Mouse (Mus musculus) embryonic facial prominence, embryonic 14.5 days (tissue): ENCODE results near the gene Ctnnd1. TPM values are rescaled to one million over a fixed set of nuclear protein-coding genes. Genes with fewer than 3 reads are reported as not detected.
A peak's percentile ranks its signal among the peaks of the same experiment; 100 is the strongest.

Source experiments
- ATAC-seq: fragments of 200-750 bp; cut with Nextera tagmentation; 2 replicates; pipeline ENCODE4 v1.8.0; 2017; ENCODE audit warnings: low read depth, moderate number of reproducible peaks, moderate TSS enrichment
- DNase-seq: peaks from one replicate; pipeline ENCODE4 v3.0.0-alpha.2; 2015; ENCODE audit warnings: low spot score
- H3K27ac ChIP-seq: fragments of 300-500 bp; sonication (generic); replicated peaks from 2 replicates; pipeline ENCODE4 v1.5.1; 2014; ENCODE audit warnings: low read depth, mild to moderate bottlenecking, low read length, moderate library complexity
- H3K27me3 ChIP-seq: fragments of 300-500 bp; sonication (generic); replicated peaks from 2 replicates; pipeline ENCODE4 v1.6.1; 2014; ENCODE audit warnings: low read length; ENCODE audit not compliant: control insufficient read depth, insufficient read depth
- H3K36me3 ChIP-seq: fragments of 300-500 bp; sonication (generic); 2 replicates; pipeline ENCODE4 v1.6.1; 2014; ENCODE audit warnings: low read length, mixed read lengths; ENCODE audit not compliant: control insufficient read depth, insufficient read depth
- H3K4me1 ChIP-seq: fragments of 300-500 bp; sonication (generic); 2 replicates; pipeline ENCODE4 v1.6.1; 2014; ENCODE audit warnings: antibody characterized with exemption, low read length; ENCODE audit not compliant: control insufficient read depth, insufficient read depth
- H3K4me2 ChIP-seq: fragments of 300-500 bp; sonication (generic); 2 replicates; pipeline ENCODE4 v1.6.1; 2014; ENCODE audit warnings: low read depth, mild to moderate bottlenecking, low read length, moderate library complexity, mixed read lengths
- H3K4me3 ChIP-seq: fragments of 300-500 bp; sonication (generic); 2 replicates; pipeline ENCODE4 v1.5.1; 2014; ENCODE audit warnings: low read depth, mild to moderate bottlenecking, low read length
- H3K9ac ChIP-seq: fragments of 300-500 bp; sonication (generic); 2 replicates; pipeline ENCODE4 v1.6.1; 2014; ENCODE audit warnings: low read depth, mild to moderate bottlenecking, low read length, moderate library complexity, mixed read lengths
- H3K9me3 ChIP-seq: fragments of 300-500 bp; sonication (generic); 2 replicates; pipeline ENCODE4 v1.6.1; 2016; ENCODE audit warnings: low read length; ENCODE audit not compliant: control insufficient read depth
- WGBS: fragments of 180-500 bp; shearing (Covaris S2); extraction: QIAGEN DNeasy Blood & Tissue Kit; methylation state at CpG from one replicate; pipeline ENCODE4 v1.1.7; 2014; 5-methylcytosine and 5-hydroxymethylcytosine counted together
- polyA plus RNA-seq: library from polyadenylated mRNA; unstranded; fragments of >200 nt; fragmentation: Nextera tagmentation; extraction: Ambion mirVana; gene quantifications from 2 replicates; pipeline ENCODE4 v1.2.1, GENCODE M21; 2014

Gene Ctnnd1
- polyA plus RNA-seq, 1 experiment from 2014 or later = 49.0 TPM

DNA sequence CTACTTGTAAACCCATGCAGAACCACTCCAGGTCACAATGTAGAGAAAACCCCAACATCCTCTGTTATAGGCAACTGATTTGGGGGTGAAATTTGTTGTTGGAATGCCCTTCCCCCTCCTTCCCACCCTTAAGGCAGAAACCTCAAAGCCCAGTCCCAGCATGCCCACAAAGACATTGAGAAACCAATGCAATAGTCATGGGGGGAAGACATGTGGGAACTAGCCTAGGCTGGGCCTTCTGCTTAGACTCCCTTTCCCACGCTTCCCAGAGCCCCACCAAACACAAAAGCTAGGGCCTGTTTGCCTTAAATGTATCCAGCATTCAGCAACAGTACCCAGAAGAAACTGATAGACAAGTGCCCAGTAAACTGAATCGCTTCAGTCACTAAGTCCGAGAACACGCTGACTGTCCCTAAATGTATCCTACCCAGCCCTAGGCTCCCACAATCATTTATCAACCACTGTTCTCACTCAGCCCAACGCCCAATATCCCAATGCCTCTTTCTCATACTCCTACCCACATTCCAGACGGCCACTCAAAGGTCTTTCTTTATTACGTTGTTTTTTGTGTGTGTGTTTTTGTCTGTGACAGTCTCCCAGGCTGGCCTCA is 24.1 kb downstream of the Ctnnd1 start:
- H3K9me3 ChIP-seq = no peaks in the 10 kb centered on the region
- ATAC-seq = 0 out of 2 replicates have a peak, but pooled peaks have one; percentile 27
- no peak overlapping the region for H3K9ac ChIP-seq
- no peak overlapping the region for H3K4me2 ChIP-seq
- no peak overlapping the region for H3K4me3 ChIP-seq
- H3K27ac ChIP-seq = peak overlapping the region; percentile 56; the same call in 1 of the 2 replicates
- 78% methylated on average over 7 of the region's 7 CpGs for WGBS
- H3K4me1 ChIP-seq = peaks cover 3% of the 10 kb centered on the region; the same call in 1 of the 2 replicates
- no peak for DNase-seq
- H3K27me3 ChIP-seq = no peaks in the 10 kb centered on the region
- peaks cover 13% of the 10 kb centered on the region; the same call in 1 of the 2 replicates for H3K36me3 ChIP-seq

DNA sequence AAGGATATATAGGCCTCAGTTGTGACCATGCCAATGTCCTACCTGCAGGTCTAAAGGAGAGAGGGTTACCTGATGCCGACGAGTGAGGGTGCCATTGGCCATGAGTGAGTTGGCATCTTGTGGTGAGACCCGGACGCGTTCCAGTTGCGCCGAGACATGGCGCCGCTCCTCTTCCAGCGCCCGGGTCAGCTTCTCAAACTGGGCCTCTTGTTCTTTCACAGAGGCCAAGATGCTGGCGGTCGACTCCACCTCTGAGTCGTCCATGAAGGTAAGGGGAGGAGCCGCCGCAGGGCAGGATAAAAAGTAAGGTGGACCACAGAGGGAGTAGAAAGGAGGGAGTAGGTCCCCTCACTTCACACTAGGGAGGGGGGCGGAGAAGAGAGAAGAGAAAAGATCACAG is 26.4 kb downstream of the Ctnnd1 start:
- ATAC-seq = no peak
- peaks cover 3% of the 10 kb centered on the region; the same call in 1 of the 2 replicates for H3K4me1 ChIP-seq
- peaks cover 34% of the 10 kb centered on the region for H3K36me3 ChIP-seq
- WGBS = 95% methylated on average over 17 of the region's 17 CpGs
- no peak overlapping the region for H3K4me2 ChIP-seq
- no peaks in the 10 kb centered on the region for H3K9me3 ChIP-seq
- no peak for DNase-seq
- H3K9ac ChIP-seq = no peak overlapping the region
- no peak overlapping the region for H3K4me3 ChIP-seq
- H3K27ac ChIP-seq = no peak overlapping the region
- H3K27me3 ChIP-seq = no peaks in the 10 kb centered on the region

DNA sequence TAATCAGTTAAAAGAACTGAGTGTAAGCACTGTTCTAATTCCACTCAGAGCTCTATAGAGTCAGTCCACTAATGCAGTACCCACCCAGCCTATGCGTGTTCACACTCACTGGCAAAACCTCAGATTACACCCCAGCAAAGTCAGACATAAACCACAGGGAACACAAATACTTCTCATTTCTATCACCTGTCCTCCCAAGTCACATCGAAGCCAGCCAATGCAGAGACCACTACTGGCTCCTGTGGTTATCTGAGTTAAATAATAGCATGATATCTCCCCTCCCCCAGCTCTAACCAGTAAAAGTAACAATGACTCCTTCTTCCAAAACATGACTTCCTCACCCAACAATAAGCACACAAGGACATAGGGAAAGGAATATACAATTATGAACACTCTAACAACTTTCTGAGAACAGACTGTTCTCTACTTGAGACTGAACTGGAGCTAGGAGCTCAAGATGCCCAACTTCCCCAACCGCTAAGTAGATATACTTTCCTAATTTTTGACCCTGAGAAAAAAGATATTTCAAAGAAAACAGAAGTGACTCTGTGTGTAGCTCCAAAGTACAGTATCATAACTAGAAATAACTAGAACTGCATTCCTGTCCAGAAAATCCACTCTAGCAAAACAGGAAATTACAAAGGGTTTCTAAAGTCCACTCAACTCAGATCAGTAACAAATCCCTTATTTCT is 27.0 kb downstream of the Ctnnd1 start:
- no peak for ATAC-seq
- H3K4me2 ChIP-seq = no peak overlapping the region
- H3K36me3 ChIP-seq = peaks cover 36% of the 10 kb centered on the region
- DNase-seq = no peak
- WGBS = 92% methylated on average over 3 of the region's 3 CpGs
- no peak overlapping the region for H3K9ac ChIP-seq
- H3K27me3 ChIP-seq = no peaks in the 10 kb centered on the region
- H3K27ac ChIP-seq = no peak overlapping the region
- H3K4me1 ChIP-seq = peaks cover 3% of the 10 kb centered on the region; the same call in 1 of the 2 replicates
- no peaks in the 10 kb centered on the region for H3K9me3 ChIP-seq
- no peak overlapping the region for H3K4me3 ChIP-seq

DNA sequence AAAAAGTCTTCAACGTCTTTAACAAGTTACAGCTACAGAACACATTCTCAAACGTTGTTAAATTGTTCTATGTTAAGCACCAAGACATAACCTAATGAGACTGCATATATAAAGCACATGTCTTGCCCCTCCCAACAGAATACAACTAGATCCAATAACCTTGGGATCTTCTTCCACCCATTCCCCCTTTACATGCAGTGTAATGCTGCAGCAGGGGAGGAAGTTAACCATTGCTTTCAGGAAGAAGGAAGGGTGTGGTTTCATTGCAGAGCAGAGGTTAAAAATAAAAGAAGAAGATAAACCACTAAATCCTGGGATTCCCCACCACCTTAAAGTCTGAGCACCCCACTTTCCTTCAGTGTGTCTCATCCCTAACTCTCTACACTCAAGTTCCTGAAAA is 27.9 kb downstream of the Ctnnd1 start:
- Histone ChIP-seq H3K4me1 (peaks cover 3% of the 10 kb centered on the region; the same call in 1 of the 2 replicates), H3K9me3 (no peaks in the 10 kb centered on the region), H3K4me3 (no peak overlapping the region), H3K27me3 (no peaks in the 10 kb centered on the region), H3K36me3 (peaks cover 41% of the 10 kb centered on the region), H3K27ac (no peak overlapping the region), H3K4me2 (no peak overlapping the region), H3K9ac (no peak overlapping the region)
- ATAC-seq (no peak), DNase-seq (no peak)
- WGBS = 70% methylated on average over 2 of the region's 2 CpGs

DNA sequence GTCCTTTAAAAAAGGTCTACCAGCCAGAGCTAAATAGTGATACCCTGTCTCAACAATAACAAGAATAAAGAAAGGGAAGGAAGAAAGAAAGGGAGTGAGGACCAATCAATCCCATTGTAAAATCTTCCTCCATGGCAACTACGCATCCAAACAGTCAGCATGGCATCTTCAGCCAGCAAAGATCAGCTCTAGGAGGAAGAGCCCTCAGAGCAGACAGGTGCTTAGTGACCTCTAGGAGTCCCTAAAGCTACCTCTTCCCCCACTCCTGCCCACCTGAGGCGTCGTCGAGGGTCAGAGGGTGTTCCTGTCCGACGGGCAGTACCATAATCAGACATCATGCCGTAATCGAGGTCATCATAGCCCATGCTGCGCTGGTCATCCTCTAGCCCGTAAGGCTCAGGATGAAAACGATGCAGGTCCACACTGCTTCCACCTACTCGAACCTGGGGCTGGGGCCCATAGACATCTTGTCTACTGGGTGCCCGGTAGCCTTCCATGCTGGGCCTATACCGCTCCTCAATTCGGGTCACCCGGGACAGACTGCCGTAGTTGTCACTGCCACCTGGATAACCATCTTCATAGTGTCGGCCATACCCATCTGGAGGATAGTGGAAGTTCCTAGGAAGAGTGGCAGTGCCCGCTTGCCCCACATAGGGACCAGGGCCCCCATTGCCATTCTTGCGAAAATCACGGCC is 30.8 kb downstream of the Ctnnd1 start:
- no peak for ATAC-seq
- peaks cover 69% of the 10 kb centered on the region for H3K36me3 ChIP-seq
- DNase-seq = no peak

DNA sequence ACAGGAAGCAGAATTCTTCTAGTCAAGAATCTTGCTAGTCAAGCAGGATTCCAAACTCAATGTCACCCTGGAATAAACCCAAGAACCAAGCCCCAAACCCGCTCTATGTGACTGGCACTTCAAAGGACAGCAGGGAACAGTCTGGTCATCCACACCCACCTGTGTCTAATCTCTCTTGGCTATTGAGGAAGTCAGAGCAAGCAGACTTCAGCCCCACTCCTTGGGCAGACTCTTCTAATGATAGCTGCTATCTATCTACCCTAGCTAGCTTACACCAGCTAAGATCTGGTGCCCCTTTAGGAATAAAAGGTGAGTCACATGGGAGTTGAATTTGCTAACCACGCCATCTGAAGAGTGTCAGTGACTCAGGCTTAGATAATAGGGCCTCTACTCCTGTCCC is 31.7 kb downstream of the Ctnnd1 start:
- Histone ChIP-seq H3K4me1 (peaks cover 3% of the 10 kb centered on the region; the same call in 1 of the 2 replicates), H3K4me2 (no peak overlapping the region), H3K27me3 (no peaks in the 10 kb centered on the region), H3K36me3 (peaks cover 74% of the 10 kb centered on the region), H3K9me3 (no peaks in the 10 kb centered on the region), H3K27ac (no peak overlapping the region), H3K4me3 (no peak overlapping the region), H3K9ac (no peak overlapping the region)
- DNase-seq (no peak), ATAC-seq (no peak)
- 71% methylated on average over 2 of the region's 2 CpGs for WGBS

More for the DNA sequence above, 30.8 kb downstream of the Ctnnd1 start:
- H3K4me3 ChIP-seq = no peak overlapping the region
- peaks cover 3% of the 10 kb centered on the region; the same call in 1 of the 2 replicates for H3K4me1 ChIP-seq
- H3K9me3 ChIP-seq = no peaks in the 10 kb centered on the region
- WGBS = 95% methylated on average over 21 of the region's 21 CpGs
- H3K27me3 ChIP-seq = no peaks in the 10 kb centered on the region
- no peak overlapping the region for H3K9ac ChIP-seq
- no peak overlapping the region for H3K27ac ChIP-seq
- H3K4me2 ChIP-seq = no peak overlapping the region

DNA sequence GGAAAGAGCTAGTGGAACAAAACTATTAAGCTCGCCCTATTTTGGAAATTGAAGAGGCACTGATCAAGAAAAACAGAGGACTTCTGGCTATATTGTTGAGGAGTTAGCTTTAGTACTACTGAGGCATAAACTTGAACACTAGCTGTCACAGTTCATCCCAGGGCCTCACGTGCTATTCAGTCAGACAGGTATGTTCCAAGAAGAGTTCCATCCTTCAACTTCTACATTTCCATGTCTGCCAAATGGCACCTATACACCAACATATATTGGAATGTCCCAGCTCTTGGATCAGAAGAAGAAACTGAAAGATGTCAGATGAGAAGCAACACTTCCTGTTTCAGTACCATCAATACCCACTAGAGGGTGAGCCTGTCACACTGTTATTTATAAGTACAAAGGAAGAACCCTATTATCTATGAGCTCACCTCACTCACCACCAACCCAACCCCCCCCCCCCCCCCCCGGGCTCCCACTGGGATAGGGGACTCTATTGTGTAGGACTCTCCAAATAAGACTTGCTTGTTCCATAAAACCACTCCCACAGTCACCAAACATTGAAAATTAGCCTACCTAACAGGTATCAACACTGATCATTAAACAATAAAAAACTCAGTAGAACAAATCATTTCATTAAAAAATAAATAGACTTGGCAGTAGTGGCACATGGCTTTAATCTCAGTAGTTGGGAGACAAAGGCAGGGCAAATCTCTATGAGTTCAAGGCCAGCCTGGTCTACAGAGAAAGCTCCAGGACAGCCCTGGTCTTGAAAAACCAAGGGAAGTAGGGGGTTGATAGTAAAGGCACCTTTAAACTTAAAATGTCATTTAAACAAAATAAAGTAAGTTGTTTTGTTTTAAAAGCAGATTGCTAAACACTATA is 32.7 kb downstream of the Ctnnd1 start:
- no peak for DNase-seq

DNA sequence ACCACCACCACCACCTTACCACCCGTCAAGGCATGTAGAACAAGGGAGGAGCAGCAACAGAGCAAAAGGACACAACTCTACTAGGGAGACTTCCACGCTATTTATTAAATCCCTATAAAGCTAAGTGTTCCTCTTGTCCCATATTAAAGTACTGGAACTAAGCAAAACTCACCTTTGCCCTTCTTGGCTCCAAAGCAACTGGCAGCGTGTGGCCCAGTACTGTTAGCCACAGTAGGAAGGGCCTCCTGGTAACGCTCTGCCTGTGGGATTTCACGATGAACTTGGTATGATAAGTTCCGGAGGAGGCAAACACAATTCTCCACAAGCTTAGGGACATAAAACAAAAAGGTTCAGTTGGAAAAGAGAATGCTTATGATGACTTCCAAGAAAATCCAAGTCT is 37.8 kb downstream of the Ctnnd1 start:
- no peaks in the 10 kb centered on the region for H3K4me1 ChIP-seq
- ATAC-seq (no peak), DNase-seq (no peak)
- H3K27ac ChIP-seq = no peak overlapping the region
- no peaks in the 10 kb centered on the region for H3K9me3 ChIP-seq
- peaks cover 97% of the 10 kb centered on the region for H3K36me3 ChIP-seq
- 95% methylated on average over 6 of the region's 6 CpGs for WGBS
- H3K9ac ChIP-seq = no peak overlapping the region
- H3K4me2 ChIP-seq = no peak overlapping the region
- H3K27me3 ChIP-seq = no peaks in the 10 kb centered on the region
- H3K4me3 ChIP-seq = no peak overlapping the region

More for the DNA sequence above, 32.7 kb downstream of the Ctnnd1 start:
- no peaks in the 10 kb centered on the region for H3K27me3 ChIP-seq
- WGBS = 66% methylated on average over 3 of the region's 3 CpGs
- no peak overlapping the region for H3K4me2 ChIP-seq
- peaks cover 3% of the 10 kb centered on the region; the same call in 1 of the 2 replicates for H3K4me1 ChIP-seq
- ATAC-seq = peak; percentile 84
- H3K9me3 ChIP-seq = no peaks in the 10 kb centered on the region
- no peak overlapping the region for H3K4me3 ChIP-seq
- 0 out of 2 replicates have a peak overlapping the region, but pooled peaks have one; percentile 15 for H3K27ac ChIP-seq
- H3K36me3 ChIP-seq = peaks cover 84% of the 10 kb centered on the region
- no peak overlapping the region for H3K9ac ChIP-seq
